Mouse (Mus musculus): ENCODE measurements around the gene Map3k5.

DNA sequence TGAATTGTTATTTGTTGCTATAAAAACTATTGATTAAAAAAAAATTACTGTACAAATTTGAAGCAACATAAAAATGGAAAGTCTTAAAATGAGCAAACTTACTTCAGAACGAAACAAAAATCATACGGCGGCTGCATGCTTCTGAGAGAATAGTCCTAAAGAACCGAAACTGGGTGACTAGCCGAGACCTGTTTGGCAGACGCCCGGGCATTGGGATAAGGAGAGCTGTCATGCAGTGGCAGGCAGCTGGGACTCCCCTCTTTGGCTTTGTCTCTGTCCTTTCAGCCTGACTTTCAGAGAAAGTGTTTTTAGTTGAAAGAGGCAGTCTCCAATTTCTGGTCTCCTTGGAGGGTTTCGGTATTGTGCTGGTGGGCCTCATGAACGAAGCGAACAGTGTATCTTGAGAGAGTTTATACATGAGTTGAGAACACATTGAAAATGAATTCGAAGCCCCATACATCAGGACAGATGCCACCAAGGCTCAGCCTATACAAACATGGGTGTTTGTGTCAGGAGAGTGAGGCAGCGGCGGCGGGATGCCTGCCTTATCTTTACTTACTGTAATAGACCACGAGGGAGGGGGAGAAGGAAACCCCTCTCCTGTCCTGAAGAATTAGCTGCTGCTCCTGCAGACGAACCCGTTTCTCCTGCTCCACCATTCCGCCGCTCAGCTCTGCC lies 235.8 kb downstream of the Map3k5 start:
- TF ChIP-seq POLR2A (IDR thresholded peaks at IDR 0.05; ENCODE audit: insufficient read depth, low read depth, low read length) (no peak), CTCF (IDR thresholded peaks at IDR 0.05; ENCODE audit: insufficient read depth, low read depth, low read length) (no peak)

Data from olfactory bulb, adult 2 months (tissue).